Mouse (Mus musculus): Measurements from ENCODE around the gene Cdhr5. TPM values are rescaled to one million over a fixed set of nuclear protein-coding genes. Genes with fewer than 3 reads are reported as not detected.

Cdhr5 gene
- polyA plus RNA-seq, 1 experiment from 2014 or later, result 1.3 TPM

DNA sequence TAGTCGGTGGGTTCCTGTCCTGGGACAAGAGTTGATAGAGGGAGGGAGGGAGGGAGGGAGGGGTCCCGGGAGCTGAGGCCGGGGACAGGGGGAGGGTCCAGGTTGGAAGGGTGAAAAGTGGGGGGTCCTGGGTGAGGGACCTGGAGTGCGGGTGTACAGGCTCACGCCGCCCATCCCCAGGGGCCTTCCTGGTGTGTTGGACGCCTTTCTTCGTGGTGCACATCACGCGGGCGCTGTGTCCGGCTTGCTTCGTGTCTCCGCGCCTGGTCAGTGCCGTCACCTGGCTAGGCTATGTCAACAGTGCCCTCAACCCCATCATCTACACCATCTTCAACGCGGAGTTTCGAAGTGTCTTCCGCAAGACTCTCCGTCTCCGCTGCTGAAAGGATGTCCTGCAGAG is 17.9 kb upstream of the Cdhr5 start:
- peak overlapping the region; percentile 49; the same call in 1 of the 2 replicates for H3K4me2 ChIP-seq (ENCODE audit: low read depth, low read length)
- TF ChIP-seq EP300 (IDR thresholded peaks at IDR 0.05; ENCODE audit: low read depth) (no peak), CTCF (IDR thresholded peaks at IDR 0.05; ENCODE audit: low read depth) (no peak)
- WGBS (ENCODE audit: insufficient replicate concordance), result 6% methylated on average over 22 of the region's 22 CpGs
- no peaks in the 10 kb centered on the region for H3K9me3 ChIP-seq (ENCODE audit: low read length)
- DNase-seq (no peak), ATAC-seq (no peak)
- no peak overlapping the region for H3K27ac ChIP-seq (ENCODE audit: low read depth)
- H3K27me3 ChIP-seq (ENCODE audit: insufficient read depth, low read length), result peaks cover 60% of the 10 kb centered on the region
- no peak overlapping the region for H3K9ac ChIP-seq (replicated peaks)
- H3K4me1 ChIP-seq (ENCODE audit: insufficient read depth), result peaks cover 16% of the 10 kb centered on the region
- H3K4me3 ChIP-seq (ENCODE audit: low read depth, low read length), result peak overlapping the region; percentile 24; the same call in 1 of the 2 replicates
- 0 out of 2 replicates have a peak, but pooled peaks cover 2% of the 10 kb centered on the region for H3K36me3 ChIP-seq (replicated peaks; ENCODE audit: insufficient read depth, low read length)

DNA sequence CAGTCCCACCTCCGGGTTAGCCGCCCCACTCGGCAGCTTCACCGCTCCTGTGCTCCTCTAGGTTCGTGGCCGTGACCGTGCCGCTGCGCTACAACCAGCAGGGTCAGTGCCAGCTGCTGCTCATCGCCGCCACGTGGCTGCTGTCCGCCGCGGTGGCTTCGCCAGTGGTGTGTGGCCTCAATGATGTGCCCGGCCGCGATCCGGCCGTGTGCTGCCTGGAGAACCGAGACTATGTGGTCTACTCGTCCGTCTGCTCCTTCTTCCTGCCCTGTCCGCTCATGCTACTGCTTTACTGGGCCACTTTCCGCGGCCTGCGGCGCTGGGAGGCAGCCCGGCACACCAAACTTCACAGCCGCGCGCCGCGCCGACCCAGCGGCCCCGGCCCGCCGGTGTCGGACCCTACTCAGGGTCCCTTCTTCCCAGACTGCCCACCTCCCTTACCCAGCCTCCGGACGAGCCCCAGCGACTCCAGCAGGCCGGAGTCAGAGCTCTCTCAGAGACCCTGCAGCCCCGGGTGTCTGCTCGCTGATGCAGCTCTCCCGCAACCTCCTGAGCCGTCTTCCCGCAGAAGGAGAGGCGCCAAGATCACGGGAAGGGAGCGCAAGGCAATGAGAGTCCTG is 17.4 kb upstream of the Cdhr5 start:
- H3K4me1 ChIP-seq (ENCODE audit: insufficient read depth), result peaks cover 16% of the 10 kb centered on the region
- no peak overlapping the region for H3K27ac ChIP-seq (ENCODE audit: low read depth)
- H3K4me3 ChIP-seq (ENCODE audit: low read depth, low read length), result peak overlapping the region; percentile 24; the same call in 1 of the 2 replicates
- H3K9ac ChIP-seq (replicated peaks), result 0 out of 2 replicates have a peak overlapping the region, but pooled peaks have one; percentile 16
- peak; percentile 23; the same call in 1 of the 2 replicates for ATAC-seq
- DNase-seq, result no peak
- H3K36me3 ChIP-seq (replicated peaks; ENCODE audit: insufficient read depth, low read length), result no peaks in the 10 kb centered on the region
- WGBS (ENCODE audit: insufficient replicate concordance), result 2% methylated on average over 44 of the region's 53 CpGs
- H3K4me2 ChIP-seq (ENCODE audit: low read depth, low read length), result peak overlapping the region; percentile 49
- H3K27me3 ChIP-seq (ENCODE audit: insufficient read depth, low read length), result peaks cover 60% of the 10 kb centered on the region
- H3K9me3 ChIP-seq (ENCODE audit: low read length), result no peaks in the 10 kb centered on the region
- TF ChIP-seq EP300 (IDR thresholded peaks at IDR 0.05; ENCODE audit: low read depth) (no peak), CTCF (IDR thresholded peaks at IDR 0.05; ENCODE audit: low read depth) (no peak)

DNA sequence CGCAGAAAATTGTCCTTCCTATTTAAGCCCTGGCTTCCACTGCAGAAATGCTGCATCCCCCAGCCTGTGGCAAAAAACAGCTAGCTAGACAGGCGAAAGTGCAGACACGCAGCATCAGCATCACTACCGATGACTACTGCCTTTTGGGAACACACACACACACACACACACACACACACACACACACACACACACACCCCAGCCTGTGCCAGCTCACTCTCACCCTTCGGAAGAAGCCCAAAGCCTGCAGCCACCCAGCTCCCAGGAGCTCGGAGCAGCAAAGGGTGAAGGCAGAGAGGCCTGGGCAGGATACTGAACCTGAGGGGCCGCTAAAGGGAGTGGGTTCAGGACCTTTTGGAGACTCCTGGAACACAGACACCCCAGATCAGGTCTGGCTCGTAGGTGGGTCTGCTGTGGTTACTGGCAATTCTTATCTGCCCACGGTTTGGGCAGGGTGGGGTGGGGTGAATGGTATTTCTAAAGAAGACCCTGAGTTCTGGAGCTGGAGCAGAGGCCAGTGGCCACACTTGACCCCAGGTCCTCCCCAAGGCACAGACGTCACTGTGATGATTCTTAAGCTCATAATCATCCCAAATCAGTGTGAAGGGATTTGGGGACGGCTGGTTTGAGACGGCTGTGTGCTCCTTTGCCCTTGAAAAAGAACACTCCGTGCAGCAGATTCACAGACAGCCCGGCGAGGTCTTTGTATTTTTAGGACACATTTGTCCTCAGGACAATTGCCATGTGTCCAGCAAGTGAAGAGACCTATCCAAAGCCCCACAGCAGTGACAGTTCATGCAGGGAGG is 16.2 kb upstream of the Cdhr5 start:
- Histone ChIP-seq H3K4me3 (ENCODE audit: low read depth, low read length) (no peak overlapping the region), H3K4me2 (ENCODE audit: low read depth, low read length) (no peak overlapping the region)

GRCm38 (mm10) chr7:141291921-141292582 is 15.5 kb upstream of the Cdhr5 start, which contains the start of gene Drd4:
TSS of gene Drd4 (plus strand) at chr7:141292006.
- H3K9ac ChIP-seq (replicated peaks), result 0 out of 2 replicates have a peak within 1 kb of the TSS, but pooled peaks have one; percentile 16
- TF ChIP-seq CTCF (IDR thresholded peaks at IDR 0.05; ENCODE audit: low read depth) (no peak), EP300 (IDR thresholded peaks at IDR 0.05; ENCODE audit: low read depth) (no peak)
- no peak for DNase-seq

More for the DNA sequence above, 16.2 kb upstream of the Cdhr5 start:
- H3K27me3 ChIP-seq (ENCODE audit: insufficient read depth, low read length), result peaks cover 60% of the 10 kb centered on the region
- no peak overlapping the region for H3K9ac ChIP-seq (replicated peaks)
- no peaks in the 10 kb centered on the region for H3K9me3 ChIP-seq (ENCODE audit: low read length)
- TF ChIP-seq EP300 (IDR thresholded peaks at IDR 0.05; ENCODE audit: low read depth) (no peak), CTCF (IDR thresholded peaks at IDR 0.05; ENCODE audit: low read depth) (no peak)
- WGBS (ENCODE audit: insufficient replicate concordance), result 40% methylated on average over 15 of the region's 15 CpGs
- peaks cover 16% of the 10 kb centered on the region for H3K4me1 ChIP-seq (ENCODE audit: insufficient read depth)
- H3K27ac ChIP-seq (ENCODE audit: low read depth), result no peak overlapping the region
- DNase-seq (no peak), ATAC-seq (no peak)
- no peaks in the 10 kb centered on the region for H3K36me3 ChIP-seq (replicated peaks; ENCODE audit: insufficient read depth, low read length)

GRCm38 (mm10) chr7:141288042-141288441 is 11.5 kb upstream of the Cdhr5 start:
- no peak for DNase-seq
- Histone ChIP-seq H3K27me3 (ENCODE audit: insufficient read depth, low read length) (peaks cover 32% of the 10 kb centered on the region), H3K9ac (replicated peaks) (no peak overlapping the region), H3K27ac (ENCODE audit: low read depth) (no peak overlapping the region), H3K4me2 (ENCODE audit: low read depth, low read length) (no peak overlapping the region), H3K4me3 (ENCODE audit: low read depth, low read length) (no peak overlapping the region), H3K36me3 (replicated peaks; ENCODE audit: insufficient read depth, low read length) (no peaks in the 10 kb centered on the region), H3K4me1 (ENCODE audit: insufficient read depth) (peaks cover 3% of the 10 kb centered on the region), H3K9me3 (ENCODE audit: low read length) (no peaks in the 10 kb centered on the region)
- no peak for ATAC-seq
- whole genome bisulfite sequencing (ENCODE audit: insufficient replicate concordance), result 74% methylated on average over 3 of the region's 3 CpGs
- TF ChIP-seq CTCF (IDR thresholded peaks at IDR 0.05; ENCODE audit: low read depth) (no peak), EP300 (IDR thresholded peaks at IDR 0.05; ENCODE audit: low read depth) (no peak)

More at GRCm38 (mm10) chr7:141291921-141292582, 15.5 kb upstream of the Cdhr5 start, which contains the start of gene Drd4:
- H3K27ac ChIP-seq (ENCODE audit: low read depth), result no peak within 1 kb of the TSS
- H3K27me3 ChIP-seq (ENCODE audit: insufficient read depth, low read length), result peaks cover 60% of the 10 kb centered on the region
- 3% methylated on average over 34 of the region's 46 CpGs for WGBS (ENCODE audit: insufficient replicate concordance)
- H3K4me2 ChIP-seq (ENCODE audit: low read depth, low read length), result peak within 1 kb of the TSS; percentile 62
- H3K36me3 ChIP-seq (replicated peaks; ENCODE audit: insufficient read depth, low read length), result no peaks in the 10 kb centered on the region
- peaks cover 16% of the 10 kb centered on the region for H3K4me1 ChIP-seq (ENCODE audit: insufficient read depth)
- no peak for ATAC-seq
- H3K4me3 ChIP-seq (ENCODE audit: low read depth, low read length), result peak within 1 kb of the TSS; percentile 30
- H3K9me3 ChIP-seq (ENCODE audit: low read length), result no peaks in the 10 kb centered on the region

Measured in liver, postnatal 0 days (tissue).